Mouse (Mus musculus) E14TG2a.4 (cell line): ENCODE measurements around the gene Atp2b4.

Source experiments
- CTCF ChIP-seq: conservative IDR thresholded peaks from 2 replicates; pipeline ENCODE4 v1.5.1; 2014; ENCODE audit warnings: low read length
- POU5F1 ChIP-seq: IDR thresholded peaks from 2 replicates; pipeline ENCODE4 v1.6.1; 2014; ENCODE audit warnings: low read length, borderline replicate concordance

- TF ChIP-seq CTCF (no peak), POU5F1 (no peak)
Measured at GRCm38 (mm10) chr1:133772553-133772952, 28.3 kb downstream of the Atp2b4 start.
